ENCODE assay signal across 21 mouse cellular contexts in the genomic region with DNA sequence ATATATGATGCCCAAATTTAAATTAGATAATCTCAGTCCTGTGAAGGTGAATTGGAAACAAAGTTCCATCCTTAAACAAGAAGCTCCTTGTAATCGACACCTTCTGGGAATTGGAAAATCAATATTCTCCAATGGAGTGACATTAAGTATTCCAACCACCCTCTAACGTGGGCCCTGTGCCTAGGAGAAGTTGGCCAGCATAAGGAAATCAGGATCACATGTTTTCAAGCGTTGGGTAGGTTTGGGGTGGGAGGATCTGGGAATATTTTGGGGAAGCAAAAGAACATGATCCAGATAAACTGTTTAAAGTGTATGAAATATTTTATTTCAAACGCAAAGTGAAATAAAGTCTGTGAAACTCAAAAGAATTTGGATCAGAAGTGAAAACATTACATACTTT.
DNase-seq lines count a peak whose midpoint lies in the region; ATAC-seq lines count a peak whose summit lies in the region.
"Had no signal": no experiment of that assay in that cellular context is flagged by ENCODE, and none has a peak within 500 bp of the region (broad histone marks: within the 10 kb centered on the region; RNA-seq: fewer than 3 reads in every experiment).

No protein-coding gene starts in this region.

- DNase-seq in frontal cortex, postnatal 10 days (ENCODE audit: low spot score in 2 of 2): no peak
- DNase-seq in right cerebral cortex, adult 18-20 months: peak; percentile 14
- DNase-seq in right cerebral cortex, postnatal 10 days (ENCODE audit: low spot score in 2 of 2): no peak
- peak; percentile 55 for DNase-seq in brain, adult 2 months (ENCODE audit: low read depth, low spot score)
- DNase-seq in telencephalon, adult 2 months (ENCODE audit: low read depth, low spot score): peak; percentile 40
- no peak for DNase-seq in gastrocnemius, postnatal 4 days (ENCODE audit: low spot score in 2 of 2)
- DNase-seq: adrenal gland, adult 2 months; adrenal gland, adult 8-10 months; adrenal gland, postnatal 10 days; adrenal gland, postnatal 14 days; adrenal gland, postnatal 25 days; adrenal gland, postnatal 36 days; B cell, adult 2 months; cerebellum, adult 11 months; cerebellum, adult 11-12 months; cerebellum, adult 18-20 months had no signal

- ATAC-seq in frontal cortex, adult (ENCODE audit: low TSS enrichment): peak; percentile 65
- ATAC-seq in granulocyte monocyte progenitor cell, adult 5-6 weeks (replicated peaks; ENCODE audit: poor library complexity, severe bottlenecking): no peak
- ATAC-seq: activated CD4-positive, CD25-positive, alpha-beta regulatory T cell, adult 4 months; CD4-positive, CD25-positive, alpha-beta regulatory T cell, adult 4 months; Patski had no signal

Comparison
In these comparisons a context has a peak if more than half of its experiments do, and no peak if none do; other contexts are left out.
1. DNase-seq: peak in right cerebral cortex, adult 18-20 months (single experiment), brain, adult 2 months (single experiment) and telencephalon, adult 2 months (single experiment); none in frontal cortex, postnatal 10 days (0 of 2), right cerebral cortex, postnatal 10 days (0 of 2) and gastrocnemius, postnatal 4 days (0 of 2).